Mouse (Mus musculus) lung, adult 2 months (tissue): ENCODE results near the gene Raver2.

Experiments
- CTCF ChIP-seq: fragments of 200-500 bp; IDR thresholded peaks from 2 replicates; pipeline ENCODE4 v1.5.1; 2011; ENCODE audit warnings: mild to moderate bottlenecking, low read length, control low read depth; ENCODE audit not compliant: insufficient read depth
- POLR2A ChIP-seq: fragments of 200-500 bp; IDR thresholded peaks from 2 replicates; pipeline ENCODE4 v1.6.1; 2011; ENCODE audit warnings: low read depth, mild to moderate bottlenecking, control low read depth, low read length, borderline replicate concordance; ENCODE audit errors: extremely low read depth

DNA sequence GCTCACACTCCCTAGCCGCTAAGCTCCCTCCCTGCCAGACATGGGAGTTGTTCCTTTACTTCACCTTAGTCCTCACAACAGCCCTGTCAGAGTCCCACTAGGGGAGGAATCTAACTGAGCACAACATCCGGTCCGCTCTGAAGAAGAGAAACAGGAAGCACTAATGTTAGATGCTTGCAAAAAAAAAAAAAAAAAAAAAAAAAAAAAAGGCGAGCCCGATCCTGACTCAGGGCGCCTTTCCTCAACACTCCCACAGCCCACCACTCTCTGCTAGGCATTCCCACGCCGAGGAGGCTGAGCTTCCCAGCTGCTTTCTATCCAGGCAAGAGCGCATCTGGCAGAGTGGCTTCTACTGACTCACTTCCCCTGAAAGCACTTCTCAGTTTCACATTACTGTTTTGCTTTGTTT lies 113.8 kb downstream of the Raver2 start:
- TF ChIP-seq CTCF (no peak), POLR2A (no peak; the same call in 1 of the 2 replicates)
